Mouse (Mus musculus) right cerebral cortex, postnatal 25 days (tissue): ENCODE results near the gene 1700001O22Rik.

Experiments used
- DNase-seq: peaks from one replicate; pipeline ENCODE4 v3.0.0; 2022

The 1700001O22Rik gene

DNA sequence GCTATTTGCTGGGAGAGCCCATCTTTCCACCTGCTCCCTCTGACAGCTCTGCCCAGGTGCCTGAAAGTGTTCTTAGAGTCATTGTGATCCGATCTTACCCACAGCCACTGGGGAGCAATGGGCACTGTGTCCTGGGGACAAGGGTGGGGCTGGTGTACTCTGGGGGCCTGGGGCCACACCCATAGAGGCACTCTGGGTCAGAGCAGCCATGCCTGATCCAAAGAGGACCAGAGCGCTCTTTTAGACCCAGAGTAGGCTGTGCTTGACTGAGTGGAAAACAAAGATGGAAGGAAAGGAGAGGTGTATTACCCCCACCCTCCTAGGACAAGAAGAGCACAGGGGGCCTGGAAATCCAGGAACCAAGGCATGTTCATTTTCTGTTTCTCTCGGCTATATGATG lies at the start of gene 1700001O22Rik:
TSS of gene 1700001O22Rik (minus strand) at position 58 of the 400 bp plus-strand sequence.
- DNase-seq: no peak

DNA sequence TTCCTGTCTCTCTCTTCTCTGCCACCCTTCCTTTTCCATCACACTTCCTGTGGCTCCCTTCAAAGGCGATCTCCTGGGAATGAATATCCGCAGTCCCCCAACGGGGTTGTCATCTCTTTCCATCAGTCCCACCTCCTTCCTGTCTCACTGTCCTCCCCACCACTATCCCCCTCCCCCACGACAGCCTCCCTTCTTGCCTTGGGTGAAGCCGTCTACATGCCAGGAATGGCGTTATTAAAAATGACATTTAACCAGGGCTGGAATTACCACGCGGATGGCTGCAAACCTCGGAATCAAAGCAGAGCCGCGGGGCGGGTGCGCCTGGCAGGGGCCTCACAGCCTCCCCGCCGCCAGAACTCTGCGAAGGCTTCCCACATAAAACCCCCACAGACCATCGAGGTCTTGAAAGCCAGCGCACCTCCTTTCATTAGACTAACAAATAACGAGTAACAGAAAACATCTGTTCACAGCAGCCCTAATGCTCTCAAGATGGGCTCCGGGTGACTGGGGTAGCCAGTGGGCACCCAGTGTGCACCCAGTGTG lies 49.4 kb upstream of the 1700001O22Rik start:
- DNase-seq: no peak

DNA sequence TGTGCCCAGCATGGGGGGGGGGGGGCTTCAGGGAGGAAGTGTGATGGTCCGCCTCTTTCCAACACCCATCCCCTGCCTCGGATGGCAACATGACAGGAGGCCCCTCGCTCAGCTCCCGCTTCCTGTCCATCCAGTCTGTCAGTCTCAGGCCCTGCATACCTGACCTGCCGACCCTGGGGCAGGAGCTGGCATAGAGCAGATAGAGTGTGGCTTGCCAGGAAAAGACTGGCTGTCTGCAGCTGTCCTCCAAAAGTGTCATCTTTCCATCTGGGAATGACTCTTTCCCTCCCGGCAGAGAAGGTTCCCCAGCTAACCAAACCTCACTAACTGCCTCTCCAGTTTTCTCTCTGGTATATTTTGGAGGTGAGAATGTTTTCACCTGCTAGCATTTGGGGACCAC lies 47.1 kb upstream of the 1700001O22Rik start:
- no peak for DNase-seq

DNA sequence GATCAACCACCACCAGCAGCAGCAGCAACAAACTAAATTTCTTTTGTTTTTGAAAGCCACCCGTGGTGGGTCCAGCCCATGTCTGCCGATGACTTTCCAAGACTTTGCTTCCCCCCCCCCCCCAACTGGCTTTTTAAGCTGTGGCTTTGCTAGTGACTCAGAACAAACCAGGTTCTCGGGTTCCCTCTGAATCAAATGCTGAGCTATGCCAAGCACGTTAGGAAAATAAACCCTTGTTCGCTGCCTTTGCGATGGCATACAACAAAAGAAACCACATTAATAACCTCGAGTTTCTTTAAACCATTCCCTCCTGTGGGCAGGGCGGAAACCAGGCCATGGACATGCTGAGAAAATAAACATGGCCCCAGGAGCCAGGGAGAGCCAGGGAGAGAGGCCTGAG lies 44.7 kb upstream of the 1700001O22Rik start:
- no peak for DNase-seq

DNA sequence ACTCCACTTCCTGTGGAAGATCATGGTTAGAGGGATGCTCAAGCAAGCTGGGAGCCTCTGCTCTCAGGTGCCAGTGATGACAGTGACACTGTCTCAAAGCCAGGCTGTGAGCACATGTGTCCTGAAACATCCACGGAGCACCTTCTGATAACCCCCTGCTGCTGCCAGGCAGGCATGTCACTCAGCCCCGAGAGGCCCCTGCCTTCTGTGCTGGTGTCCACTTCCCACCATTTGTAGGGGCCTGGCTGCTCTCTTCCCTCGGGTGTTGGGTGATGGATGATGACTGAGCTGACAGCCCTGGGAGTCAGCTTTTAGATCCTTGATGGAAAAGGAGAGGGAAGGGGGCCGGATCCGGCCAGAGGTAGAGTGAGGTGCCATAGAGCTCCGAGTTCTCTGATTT lies 43.3 kb upstream of the 1700001O22Rik start:
- no peak for DNase-seq

DNA sequence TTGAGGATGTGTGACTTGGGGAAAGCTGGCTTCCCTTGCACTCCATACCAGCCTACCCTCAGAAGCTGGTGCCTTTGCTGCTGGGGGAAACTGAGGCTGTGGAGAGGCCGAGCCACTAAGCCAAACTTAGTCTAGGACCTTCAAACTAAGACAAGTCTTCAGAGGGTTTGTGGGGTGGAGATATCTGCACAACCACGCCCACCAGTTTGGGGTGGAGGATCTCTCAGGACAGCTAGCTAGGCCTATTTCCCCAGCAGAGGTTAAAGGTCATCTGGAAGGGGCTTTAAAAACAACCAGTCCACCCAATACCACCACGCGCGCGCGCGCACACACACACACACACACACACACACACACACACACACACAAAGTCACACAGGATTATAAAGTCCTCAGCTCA lies 42.8 kb upstream of the 1700001O22Rik start:
- no peak for DNase-seq

DNA sequence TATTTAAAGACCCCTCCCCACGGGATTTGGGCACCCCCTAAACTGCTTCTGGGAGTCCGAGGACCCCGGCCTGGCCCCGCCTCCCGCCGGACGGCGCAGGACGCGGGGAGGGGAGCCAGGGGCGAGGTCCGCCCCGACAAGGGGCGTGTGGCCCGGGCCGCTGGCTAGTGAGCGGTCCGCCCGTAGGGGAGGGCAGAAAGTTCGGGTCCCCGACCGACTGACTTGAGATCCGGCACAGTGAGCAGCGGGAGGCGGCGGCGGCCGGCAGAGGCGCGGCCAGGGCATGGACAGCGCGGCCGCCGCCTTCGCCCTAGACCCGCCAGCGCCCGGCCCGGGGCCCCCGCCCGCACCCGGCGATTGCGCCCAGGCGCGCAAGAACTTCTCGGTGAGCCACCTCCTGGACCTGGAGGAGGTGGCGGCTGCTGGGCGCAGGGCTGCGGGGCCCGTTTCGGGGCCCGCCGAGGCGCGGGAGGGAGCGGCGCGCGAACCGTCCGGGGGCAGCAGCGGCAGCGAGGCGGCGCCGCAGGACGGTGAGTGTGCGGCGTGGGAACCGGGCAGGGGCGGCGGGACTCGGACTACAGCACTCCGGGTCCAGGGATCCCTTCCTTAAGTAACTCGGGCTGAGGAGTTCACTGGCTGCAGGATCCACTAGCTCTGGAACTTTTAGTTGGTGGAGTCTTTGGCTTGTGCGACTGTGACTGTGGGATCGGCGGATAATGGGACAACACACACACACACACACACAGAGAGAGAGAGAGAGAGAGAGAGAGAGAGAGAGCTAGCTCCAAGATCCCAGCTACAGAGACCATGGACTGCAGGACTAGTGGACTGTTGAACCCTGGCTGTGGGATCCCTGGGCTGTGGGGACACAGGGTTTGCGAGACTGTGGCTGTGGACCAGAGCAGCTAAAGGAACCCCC lies 42.0 kb upstream of the 1700001O22Rik start:
- no peak for DNase-seq

DNA sequence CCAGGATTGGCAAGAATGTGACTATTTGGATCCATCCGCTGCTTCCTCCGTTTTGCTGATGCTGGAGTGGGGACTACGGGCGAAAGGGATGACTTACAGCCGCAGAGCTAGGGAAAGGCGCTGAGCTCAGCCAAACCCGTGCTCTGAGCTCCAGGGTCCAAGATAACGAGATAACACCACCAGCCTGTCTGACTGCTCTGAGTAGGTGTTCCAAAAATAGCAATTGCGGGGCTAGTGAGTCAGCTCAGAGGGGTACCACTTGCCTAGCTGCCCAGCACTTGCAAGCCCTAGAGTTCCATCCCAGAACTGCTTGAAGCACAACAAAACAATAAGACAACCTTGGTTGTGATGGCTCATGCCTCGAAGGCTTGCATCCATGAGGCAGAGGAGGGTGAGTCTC lies 39.2 kb upstream of the 1700001O22Rik start:
- DNase-seq: no peak

DNA sequence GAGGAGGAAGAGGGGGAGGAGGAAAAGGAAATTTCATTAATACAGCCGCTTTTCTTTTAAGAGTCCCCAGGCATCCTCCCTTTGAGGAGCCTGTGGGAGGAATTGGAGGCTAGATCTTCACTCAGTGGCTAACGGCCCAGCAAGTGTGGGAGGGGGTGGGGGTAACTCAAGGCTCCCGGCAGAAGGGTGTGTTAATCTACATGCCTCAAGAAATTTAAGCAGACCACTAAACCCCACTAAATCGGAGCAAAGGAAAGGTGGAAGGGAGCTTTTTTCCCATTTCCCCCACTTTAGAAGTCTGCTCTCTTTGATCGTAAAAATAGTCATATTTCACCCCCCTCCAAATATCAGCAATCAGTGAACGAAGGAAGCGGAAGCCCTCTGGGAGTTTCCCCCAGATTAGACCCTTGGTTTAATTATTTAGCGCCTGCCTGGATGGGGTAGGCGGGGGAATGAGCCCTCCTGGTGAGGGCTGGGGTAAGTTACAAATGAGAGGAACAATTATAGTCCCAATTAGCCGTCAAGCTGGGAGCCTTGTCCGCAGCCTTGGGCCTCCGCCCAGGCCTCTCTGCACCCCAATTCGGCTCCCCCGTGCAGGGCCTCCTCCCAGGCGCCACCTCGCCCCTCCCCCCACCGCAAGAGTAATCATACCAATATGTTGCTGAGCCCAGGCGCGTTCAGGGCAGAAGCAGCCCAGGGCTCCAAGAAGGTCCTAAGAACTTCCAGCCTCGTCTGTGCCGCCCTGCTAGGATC lies 33.0 kb upstream of the 1700001O22Rik start:
- no peak for DNase-seq

DNA sequence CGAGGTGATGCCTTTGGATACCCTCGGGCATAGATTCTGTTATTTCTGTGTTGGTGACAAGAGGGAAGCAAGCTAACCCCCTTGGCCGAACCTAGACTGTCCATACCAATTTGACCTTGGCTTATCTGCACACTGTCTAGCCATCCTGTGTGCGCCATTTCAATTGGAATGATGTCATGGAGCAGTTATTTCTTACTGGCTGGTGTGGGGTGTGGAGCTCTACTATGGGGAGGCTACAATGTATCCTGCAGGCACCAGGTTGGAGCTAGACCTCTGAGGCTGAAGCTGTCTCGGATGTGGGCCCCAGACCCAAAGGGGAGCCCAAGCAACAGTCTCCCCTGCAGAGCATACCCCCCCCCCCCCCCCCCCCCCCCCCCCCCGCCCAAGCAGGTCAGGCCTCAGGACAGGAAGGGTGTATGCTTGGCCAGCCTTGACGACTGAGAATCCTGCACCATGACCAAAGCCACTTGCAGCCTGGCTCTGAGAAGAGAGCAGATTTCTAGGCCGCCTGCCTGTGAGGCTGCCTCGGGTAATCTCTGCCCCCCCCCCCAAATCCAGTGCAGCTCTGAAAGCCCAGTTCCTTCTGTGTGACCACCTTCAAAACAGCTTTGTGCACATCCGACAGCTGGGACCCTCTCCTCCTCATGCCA lies 31.0 kb upstream of the 1700001O22Rik start, which contains the start of gene Prrx2:
TSS of gene Prrx2 (plus strand) at position 600 of the 650 bp plus-strand sequence.
- no peak for DNase-seq

DNA sequence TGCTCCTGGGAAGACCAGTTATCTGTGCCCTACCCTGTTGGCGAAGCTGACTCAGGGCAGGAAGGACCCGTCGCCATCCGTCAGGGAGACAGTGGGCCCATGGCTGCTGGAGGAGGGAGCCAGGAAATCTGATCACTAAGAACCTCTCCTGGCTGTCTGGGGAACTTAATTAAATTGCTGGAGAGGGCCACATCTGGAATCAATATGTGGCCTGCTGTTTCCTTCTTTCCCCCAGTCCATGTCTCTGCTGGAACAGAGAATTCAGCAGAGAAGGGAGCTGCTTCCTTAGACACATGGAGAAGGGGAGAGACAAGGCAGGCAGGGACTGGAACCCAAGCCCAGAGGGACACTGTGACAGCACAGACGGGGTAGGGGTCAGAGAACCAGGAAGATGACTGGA lies 30.2 kb upstream of the 1700001O22Rik start:
- no peak for DNase-seq

DNA sequence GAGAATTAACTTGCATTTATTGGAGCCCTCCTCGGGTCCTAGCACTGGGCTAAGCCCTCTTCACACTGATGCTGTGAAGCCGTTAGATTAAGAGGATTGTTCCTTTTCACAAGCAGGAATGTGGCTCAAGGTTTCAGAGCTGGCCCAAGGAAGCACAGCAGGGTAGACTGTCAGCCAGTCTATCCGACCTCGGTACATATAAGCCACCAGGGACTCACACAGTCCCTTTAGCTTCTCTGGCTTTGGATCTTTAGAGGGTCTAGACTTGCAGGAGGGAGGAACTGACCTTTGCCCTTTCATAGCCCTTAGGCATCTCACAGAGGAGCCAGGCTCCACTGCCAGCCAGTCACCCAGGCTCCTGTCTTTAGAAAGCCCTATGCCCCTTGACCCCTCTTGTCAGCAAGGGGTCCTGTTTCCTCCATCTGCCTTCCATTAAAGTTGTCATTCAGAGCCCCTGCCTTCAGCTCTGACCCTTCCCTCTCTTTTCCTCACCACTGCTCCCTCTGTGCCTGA lies 26.9 kb upstream of the 1700001O22Rik start, which contains the start of gene Asb6:
TSS of gene Asb6 (minus strand) at position 51 of the 513 bp plus-strand sequence.
- no peak for DNase-seq

DNA sequence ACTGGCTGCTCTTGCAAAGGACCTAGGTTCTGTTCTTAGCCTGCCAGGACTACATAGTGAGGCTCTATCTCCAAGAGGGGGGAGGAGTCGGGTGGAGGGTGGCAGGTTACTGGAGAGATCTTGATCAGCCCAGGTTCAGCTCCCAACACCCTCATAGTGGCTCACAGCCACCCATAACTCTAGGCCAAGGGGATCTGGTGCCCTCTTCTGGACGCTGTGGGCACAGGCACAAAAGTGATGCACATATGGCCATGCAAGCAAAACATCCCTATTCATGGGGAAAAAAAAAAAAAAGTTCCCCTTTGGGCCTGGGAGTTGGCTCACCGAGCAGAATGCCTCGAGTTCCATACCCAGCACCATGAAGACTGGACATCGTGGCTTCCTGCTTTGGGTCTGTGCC lies 25.9 kb upstream of the 1700001O22Rik start:
- DNase-seq: no peak

DNA sequence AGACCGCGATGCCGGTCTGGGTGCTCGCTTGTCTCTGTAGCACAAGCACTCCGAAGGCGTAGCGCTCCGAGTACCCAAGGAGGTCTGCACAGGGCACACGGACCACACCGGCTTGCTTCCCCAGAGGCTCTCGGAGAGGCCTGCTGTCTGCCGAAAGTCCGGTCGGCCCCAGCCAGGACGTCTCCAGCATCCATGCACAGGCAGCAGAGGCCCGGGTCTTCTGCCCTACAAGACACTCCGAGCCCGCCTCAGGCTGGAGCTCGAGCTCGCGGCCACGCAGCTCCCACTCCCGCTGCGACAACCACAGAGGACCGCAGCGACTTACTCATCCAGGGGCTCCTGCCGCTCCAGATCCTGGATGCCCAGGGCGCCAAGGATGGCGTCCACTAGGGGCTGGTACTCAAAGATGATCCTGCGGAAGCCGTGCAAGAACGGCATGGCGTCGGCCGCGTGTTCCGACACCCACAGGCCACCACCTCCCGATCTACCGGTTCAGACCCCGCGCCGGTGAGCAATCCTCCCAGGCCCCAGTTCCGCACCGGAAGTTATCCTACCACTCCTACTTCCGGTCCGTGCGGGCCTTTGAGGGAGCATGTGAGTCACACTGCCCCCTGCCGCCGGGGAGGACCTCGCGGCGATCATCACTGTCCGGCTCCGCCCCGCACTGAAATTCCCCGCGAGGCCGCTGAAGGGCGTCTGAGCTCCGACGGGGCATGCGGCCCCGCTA lies 24.5 kb upstream of the 1700001O22Rik start:
- peak; percentile 93 for DNase-seq

DNA sequence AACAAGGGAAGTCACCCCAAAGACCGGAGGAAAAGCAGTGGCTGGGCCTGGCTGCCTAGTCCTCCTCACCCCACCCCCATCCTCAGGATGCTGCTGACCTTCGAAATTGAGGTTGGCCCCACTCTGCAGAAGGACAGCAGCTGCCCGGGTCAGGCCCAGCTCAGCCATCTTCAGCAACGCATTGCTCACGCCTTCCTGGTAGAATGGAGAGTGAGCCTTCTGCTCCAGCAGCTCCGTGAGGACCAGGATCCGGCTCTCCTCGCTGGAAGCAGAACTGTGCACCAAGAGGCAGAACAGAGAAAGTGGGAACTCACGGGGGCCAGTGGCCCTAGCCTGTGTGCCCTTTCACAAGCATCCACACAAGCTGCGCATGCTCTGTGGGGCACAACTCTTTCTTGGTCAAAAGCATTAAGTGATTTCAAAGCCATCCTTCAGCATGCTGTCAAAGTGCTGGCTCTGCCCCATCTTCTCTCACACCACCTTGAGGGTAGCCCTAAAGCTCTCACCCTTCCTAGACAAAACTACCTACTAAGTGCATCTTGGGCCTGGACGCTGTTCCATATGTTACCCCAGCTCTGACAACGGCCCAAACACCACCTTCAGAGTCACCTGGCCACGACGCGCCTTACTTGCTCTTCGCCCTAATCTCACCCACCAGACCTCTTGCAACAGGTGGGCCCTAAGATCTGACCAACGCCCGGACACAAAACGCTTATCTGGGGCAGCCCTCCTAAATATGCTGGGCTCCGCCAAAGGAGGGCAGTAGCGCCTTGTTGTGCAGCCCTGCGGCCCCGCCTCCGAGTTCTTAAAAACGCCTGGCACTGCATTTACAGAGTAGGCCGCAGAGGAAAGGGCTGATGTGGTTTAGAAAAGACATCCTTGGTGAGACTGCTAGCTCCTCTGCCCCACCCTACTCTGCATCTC lies 23.6 kb upstream of the 1700001O22Rik start:
- peak; percentile 46 for DNase-seq

DNA sequence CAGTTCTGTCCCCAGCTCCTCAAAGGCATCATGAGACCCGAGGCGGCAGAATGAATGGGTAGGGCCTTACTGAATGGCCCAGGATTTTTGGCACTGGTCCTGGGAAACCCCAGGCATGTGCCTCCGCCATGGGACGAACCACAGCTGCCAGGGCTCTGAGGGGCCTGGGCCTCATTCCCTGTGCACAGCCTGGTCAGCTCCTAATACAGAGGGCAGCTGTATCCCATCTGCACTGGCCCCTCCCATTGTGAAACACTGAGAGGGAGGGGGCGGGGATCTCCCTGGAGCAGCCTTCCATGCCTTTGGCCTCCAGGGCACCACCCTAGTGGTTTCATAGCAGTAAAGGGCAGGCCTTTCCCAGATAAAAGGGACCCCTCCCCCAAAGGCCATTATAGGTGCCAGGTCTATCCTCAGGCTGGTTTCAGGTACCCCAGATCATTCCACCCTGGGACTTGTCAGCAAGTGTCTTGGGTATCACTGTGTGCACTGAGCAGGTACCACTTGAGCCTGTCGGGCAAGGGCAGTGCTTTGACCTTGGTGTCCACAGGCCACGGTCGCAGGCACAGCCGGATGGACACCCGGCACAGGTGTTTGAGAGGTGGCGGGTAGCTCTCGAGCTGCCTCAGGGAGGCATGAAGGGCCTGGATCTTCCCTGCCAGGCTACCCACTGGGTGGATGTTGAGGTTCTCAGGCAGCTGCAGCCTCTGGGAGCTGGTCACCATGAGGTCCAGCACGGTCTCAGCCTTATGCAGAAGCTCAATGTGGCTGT lies 20.1 kb upstream of the 1700001O22Rik start:
- DNase-seq: no peak

DNA sequence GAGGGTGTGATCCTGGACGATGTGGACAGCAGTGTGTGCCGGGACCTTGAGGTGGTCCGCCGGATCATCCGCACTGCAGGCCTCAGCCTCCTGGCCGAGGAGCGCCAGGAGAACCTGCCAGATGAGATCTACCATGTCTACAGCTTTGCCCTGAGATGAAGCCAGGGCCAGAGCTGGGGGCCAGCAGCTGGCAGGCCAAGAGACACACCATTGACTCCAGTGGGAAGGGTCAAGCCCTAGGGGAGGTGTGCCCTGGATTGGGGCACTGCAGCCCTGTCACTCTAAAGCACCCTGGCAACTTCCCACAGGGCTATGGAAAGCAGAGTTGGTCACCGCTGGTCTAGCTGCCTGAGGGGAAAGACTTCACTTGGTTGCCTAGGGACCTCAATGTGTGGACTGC lies 19.0 kb upstream of the 1700001O22Rik start:
- DNase-seq: no peak

DNA sequence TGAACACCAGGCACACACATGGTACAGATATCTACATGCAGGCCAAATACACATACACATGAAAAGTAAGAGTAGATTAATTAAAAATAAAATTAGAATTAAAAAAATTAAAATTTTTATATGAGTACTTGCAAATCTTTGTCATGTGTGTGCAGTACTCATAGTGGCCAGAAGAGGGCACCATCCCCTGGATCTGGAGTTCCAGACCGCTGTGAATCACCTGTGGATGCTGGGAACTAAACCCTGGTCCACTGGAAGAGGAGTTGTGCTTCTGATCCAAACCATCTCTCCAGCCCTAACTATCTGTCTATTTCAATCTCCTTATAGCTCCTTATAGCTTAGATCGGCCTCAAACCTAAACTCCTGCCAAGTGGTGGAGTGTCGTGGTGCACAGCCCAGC lies 17.6 kb upstream of the 1700001O22Rik start:
- no peak for DNase-seq

DNA sequence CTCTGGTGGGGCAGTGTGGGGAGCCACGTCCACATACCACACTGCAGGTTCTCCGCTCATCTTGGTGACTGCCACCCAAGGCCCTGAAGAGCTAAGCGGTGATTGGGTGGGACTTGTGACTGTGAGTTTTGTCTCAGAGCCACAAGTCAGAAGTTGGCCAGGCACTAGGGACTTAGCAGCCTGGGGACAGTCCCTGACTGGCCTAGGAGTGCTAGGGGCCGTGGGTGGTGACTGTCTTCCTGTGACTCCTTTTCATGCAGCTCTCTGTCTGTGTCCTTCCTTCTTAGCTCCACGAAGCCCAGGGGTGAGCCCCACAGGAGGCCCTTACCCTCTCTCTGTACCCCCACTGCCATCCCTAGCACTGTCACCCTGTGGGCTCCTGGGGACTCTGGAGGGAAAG lies 16.4 kb upstream of the 1700001O22Rik start:
- DNase-seq: no peak

DNA sequence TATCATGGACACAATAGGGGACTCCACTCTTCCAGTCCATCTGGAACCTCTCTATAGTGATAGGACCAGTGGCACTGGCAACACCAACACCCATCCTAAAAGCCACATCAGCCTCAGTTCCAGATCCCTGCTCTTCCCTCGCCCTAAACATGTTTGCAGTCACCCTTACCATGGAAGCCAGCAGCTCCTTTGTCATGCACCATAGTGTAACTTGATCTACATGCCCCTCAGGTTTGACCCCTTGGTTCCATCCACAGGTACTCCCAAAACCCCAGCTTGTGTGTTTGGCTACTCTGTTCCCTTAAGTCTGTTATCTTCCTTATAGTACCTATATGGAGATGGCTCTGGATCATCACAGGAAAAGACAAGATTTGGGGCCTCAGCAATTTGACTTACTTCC lies 12.9 kb upstream of the 1700001O22Rik start:
- no peak for DNase-seq
